ENCODE assay signal across 13 mouse cellular contexts in genomic region chr5:92872182-92872581, GRCm38 (mm10).
DNase-seq lines count a peak whose midpoint lies in the region; ATAC-seq and TF ChIP-seq lines count a peak whose summit lies in the region.
"Had no signal": no experiment of that assay in that cellular context is flagged by ENCODE, and none has a peak within 500 bp of the region (broad histone marks: within the 10 kb centered on the region; RNA-seq: fewer than 3 reads in every experiment).

No protein-coding gene starts in this region.

- H3K9ac ChIP-seq in heart, postnatal 0 days (replicated peaks; ENCODE audit: low read depth, low read length), result no peak overlapping the region
- H3K9ac ChIP-seq: heart, embryonic 13.5 days; hindbrain, embryonic 15.5 days; neural tube, embryonic 12.5 days had no signal

- H3K4me1 ChIP-seq in heart, postnatal 0 days (ENCODE audit: control insufficient read depth, insufficient read depth), result peaks cover 8% of the 10 kb centered on the region
- H3K4me1 ChIP-seq in cortical plate, adult 2 months (ENCODE audit: control insufficient read depth, insufficient read depth, low read length), result no peaks in the 10 kb centered on the region
- H3K4me1 ChIP-seq: hindbrain, embryonic 15.5 days; neural tube, embryonic 12.5 days had no signal

- no peak overlapping the region for H3K27ac ChIP-seq in heart, postnatal 0 days (ENCODE audit: low read depth)
- H3K27ac ChIP-seq in cortical plate, adult 2 months (ENCODE audit: insufficient read depth, low read length), result no peak overlapping the region
- H3K27ac ChIP-seq: heart, embryonic 13.5 days; hindbrain, embryonic 15.5 days; neural tube, embryonic 12.5 days had no signal

- intact Hi-C loops in heart, postnatal 36 days (cut with DNase I), result loop anchor here (1.0 to 5.0 kb wide), 2 partner anchors 144 to 195 kb away; partner anchors contain the start of gene Ccdc158

- peak; percentile 49 for TF ChIP-seq CTCF in heart, postnatal 0 days (IDR thresholded peaks at IDR 0.05; ENCODE audit: low read depth)
- peak; percentile 23 for TF ChIP-seq CTCF in Patski (IDR thresholded peaks at IDR 0.05)
- peak; percentile 28; the same call in 1 of the 2 replicates for TF ChIP-seq CTCF in cortical plate, adult 2 months (IDR thresholded peaks at IDR 0.05; ENCODE audit: extremely low read depth, insufficient read depth, low read length)

- H3K36me3 ChIP-seq in heart, postnatal 0 days (replicated peaks; ENCODE audit: control insufficient read depth, insufficient read depth, low read length), result no peaks in the 10 kb centered on the region
- H3K36me3 ChIP-seq: heart, embryonic 13.5 days; hindbrain, embryonic 15.5 days; neural tube, embryonic 12.5 days had no signal

- H3K4me2 ChIP-seq in heart, postnatal 0 days (ENCODE audit: low read depth, low read length), result no peak overlapping the region
- H3K4me2 ChIP-seq: heart, embryonic 13.5 days; hindbrain, embryonic 15.5 days; midbrain, embryonic 11.5 days; neural tube, embryonic 12.5 days had no signal

- in situ Hi-C loops in Patski (cut with MboI; ENCODE audit: low pct_unique_long_range_greater_than_20kb), result no loop called here

- POLR2A ChIA-PET in Patski (lab: Charles Lee), result interaction anchor here (0.7 to 0.9 kb wide), 2 partner anchors 15 to 88 kb away, joined by 3 read pairs; no protein-coding TSS in a partner anchor

- CTCF ChIA-PET in Patski (lab: Charles Lee), result interaction anchor here (0.9 kb wide), 1 partner anchor 144 kb away, joined by 3 read pairs; no protein-coding TSS in a partner anchor

- peak; percentile 48 for DNase-seq in heart, postnatal 0 days (ENCODE audit: low spot score)
- DNase-seq in heart, postnatal 36 days, result no peak
- DNase-seq in layer of hippocampus, adult 11-12 months (ENCODE audit: low spot score), result peak; percentile 15
- no peak for DNase-seq in layer of hippocampus, adult 9-11 months
- no peak for DNase-seq in Patski (ENCODE audit: low read depth, low spot score)
- no peak for DNase-seq in ovary, postnatal 10 days (ENCODE audit: low spot score)
- DNase-seq: spleen, adult 18-20 months had no signal

- no peaks in the 10 kb centered on the region for H3K9me3 ChIP-seq in heart, postnatal 0 days (replicated peaks; ENCODE audit: control insufficient read depth, low read length)
- H3K9me3 ChIP-seq: heart, embryonic 13.5 days; hindbrain, embryonic 15.5 days; neural tube, embryonic 12.5 days had no signal

- WGBS in heart, postnatal 0 days, result 50% methylated on average over 4 of the region's 4 CpGs

- H3K4me3 ChIP-seq in heart, postnatal 0 days (ENCODE audit: low read depth, low read length), result no peak overlapping the region
- H3K4me3 ChIP-seq in cortical plate, adult 2 months (ENCODE audit: insufficient read depth, low read length), result no peak overlapping the region
- H3K4me3 ChIP-seq: erythroblast, embryonic 14.5 days; heart, embryonic 13.5 days; hindbrain, embryonic 15.5 days; neural tube, embryonic 12.5 days had no signal

- H3K27me3 ChIP-seq in heart, postnatal 0 days (ENCODE audit: control insufficient read depth, insufficient read depth, low read length), result no peaks in the 10 kb centered on the region
- no peaks in the 10 kb centered on the region for H3K27me3 ChIP-seq in Patski
- H3K27me3 ChIP-seq: heart, embryonic 13.5 days; hindbrain, embryonic 15.5 days; neural tube, embryonic 12.5 days had no signal

- no peak for TF ChIP-seq EP300 in heart, postnatal 0 days (IDR thresholded peaks at IDR 0.05; ENCODE audit: low read depth)

- TF ChIP-seq POLR2A in cortical plate, adult 2 months (IDR thresholded peaks at IDR 0.05; ENCODE audit: extremely low read depth, insufficient read depth, low read length), result no peak

- ATAC-seq in heart, postnatal 0 days (ENCODE audit: insufficient read depth, low read depth), result peak; percentile 44; the same call in 1 of the 2 replicates
- ATAC-seq in Patski, result no peak

Comparison
In these comparisons a context has a peak if more than half of its experiments do, and no peak if none do; other contexts are left out.
1. DNase-seq: peak in heart, postnatal 0 days (single experiment) and layer of hippocampus, adult 11-12 months (single experiment); none in heart, postnatal 36 days (0 of 2), layer of hippocampus, adult 9-11 months (single experiment), Patski (single experiment) and ovary, postnatal 10 days (single experiment).
2. Peak in every context shown above with its lines, with median percentiles within 50 percentile points of each other: CTCF ChIP-seq.